ENCODE assay signal across 30 mouse cellular contexts in the genomic region with DNA sequence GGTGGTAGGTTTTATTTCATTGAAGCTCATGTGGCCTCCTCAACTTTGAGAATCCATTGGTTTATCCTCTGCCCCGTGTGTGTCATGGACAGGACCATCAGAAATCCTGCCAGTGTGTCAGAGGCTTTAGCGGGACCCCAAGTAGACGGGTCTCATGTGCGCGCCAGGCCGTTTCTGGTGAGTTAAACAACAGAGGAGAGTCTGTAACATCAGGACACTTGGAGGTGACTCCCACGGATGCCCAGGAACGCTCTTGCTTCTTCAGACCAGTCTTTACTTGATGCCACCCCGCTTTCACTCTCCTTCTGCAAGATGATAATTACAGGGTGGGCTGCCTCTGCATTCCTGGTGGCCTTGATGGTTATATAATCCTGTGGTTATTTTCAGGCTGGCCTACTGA. TPM values are rescaled to one million over a fixed set of nuclear protein-coding genes. Genes with fewer than 3 reads are reported as not detected.
DNase-seq lines count a peak whose midpoint lies in the region; ATAC-seq and TF ChIP-seq lines count a peak whose summit lies in the region.
"Had no signal": no experiment of that assay in that cellular context is flagged by ENCODE, and none has a peak within 500 bp of the region (broad histone marks: within the 10 kb centered on the region; RNA-seq: fewer than 3 reads in every experiment).

No protein-coding gene starts in this region.

- no peak overlapping the region for H3K9ac ChIP-seq in liver, postnatal 0 days (replicated peaks)
- no peak overlapping the region for H3K9ac ChIP-seq in liver, embryonic 11.5 days (ENCODE audit: low read depth, low read length)
- H3K9ac ChIP-seq: embryonic facial prominence, embryonic 13.5 days; forebrain, embryonic 12.5 days; forebrain, embryonic 15.5 days; hindbrain, embryonic 13.5 days; intestine, embryonic 15.5 days had no signal

- no peak overlapping the region for H3K4me2 ChIP-seq in liver, postnatal 0 days (ENCODE audit: low read depth, low read length)
- H3K4me2 ChIP-seq in liver, embryonic 11.5 days = no peak overlapping the region
- H3K4me2 ChIP-seq: embryonic facial prominence, embryonic 13.5 days; forebrain, embryonic 12.5 days; forebrain, embryonic 15.5 days; heart, embryonic 11.5 days; hindbrain, embryonic 13.5 days; intestine, embryonic 15.5 days had no signal

- H3K4me3 ChIP-seq in liver, postnatal 0 days (ENCODE audit: low read depth, low read length) = no peak overlapping the region
- H3K4me3 ChIP-seq in liver, embryonic 11.5 days (ENCODE audit: low read depth, low read length) = no peak overlapping the region
- H3K4me3 ChIP-seq: embryonic facial prominence, embryonic 13.5 days; forebrain, embryonic 12.5 days; forebrain, embryonic 15.5 days; heart, adult 2 months; hindbrain, embryonic 10.5 days; hindbrain, embryonic 13.5 days; intestine, embryonic 15.5 days had no signal

- TF ChIP-seq CTCF in liver, postnatal 0 days (IDR thresholded peaks at IDR 0.05; ENCODE audit: low read depth) = no peak

- no peak for ATAC-seq in liver, postnatal 0 days
- no peak for ATAC-seq in liver, embryonic 11.5 days (replicated peaks; ENCODE audit: low FRiP score)
- ATAC-seq: forebrain, embryonic 15.5 days; hindbrain, embryonic 16.5 days; intestine, embryonic 15.5 days; Patski had no signal

- DNase-seq in cerebellum, adult 9-11 months = peak; percentile 0
- DNase-seq in cerebellum, adult 11-12 months = no peak
- peak; percentile 84 for DNase-seq in heart, adult 11 months
- DNase-seq in heart, postnatal 14 days = no peak
- peak; percentile 7 for DNase-seq in liver, postnatal 0 days
- no peak for DNase-seq in liver, embryonic 11.5 days (ENCODE audit: low spot score)
- peak; percentile 1 for DNase-seq in urinary bladder, postnatal 14 days (ENCODE audit: low spot score)
- DNase-seq in urinary bladder, adult 18-20 months (ENCODE audit: low spot score in 2 of 2) = no peak
- DNase-seq: adrenal gland, adult 2 months; adrenal gland, postnatal 25 days; B cell, adult 2 months; cerebellum, adult 9-10 months; gastrocnemius, postnatal 25 days; kidney, adult 11 months had no signal

- no peaks in the 10 kb centered on the region for H3K4me1 ChIP-seq in liver, postnatal 0 days (ENCODE audit: insufficient read depth)
- 0 out of 2 replicates have a peak, but pooled peaks cover 4% of the 10 kb centered on the region for H3K4me1 ChIP-seq in liver, embryonic 11.5 days (replicated peaks; ENCODE audit: control insufficient read depth, insufficient read depth, low read length)
- H3K4me1 ChIP-seq: forebrain, embryonic 15.5 days; hindbrain, embryonic 13.5 days; intestine, embryonic 15.5 days had no signal

- intact Hi-C loops in heart, postnatal 14 days (cut with DNase I) = no loop called here

- H3K27ac ChIP-seq in liver, postnatal 0 days (ENCODE audit: low read depth) = no peak overlapping the region
- no peak overlapping the region for H3K27ac ChIP-seq in liver, embryonic 11.5 days (ENCODE audit: low read depth, low read length)
- H3K27ac ChIP-seq: forebrain, embryonic 12.5 days; forebrain, embryonic 15.5 days; heart, adult 2 months; hindbrain, embryonic 10.5 days; hindbrain, embryonic 13.5 days; intestine, embryonic 15.5 days had no signal

- no peak for TF ChIP-seq EP300 in liver, postnatal 0 days (IDR thresholded peaks at IDR 0.05; ENCODE audit: low read depth)

- no peaks in the 10 kb centered on the region for H3K9me3 ChIP-seq in liver, postnatal 0 days (ENCODE audit: low read length)
- no peaks in the 10 kb centered on the region for H3K9me3 ChIP-seq in liver, embryonic 11.5 days (ENCODE audit: control insufficient read depth, low read length)
- H3K9me3 ChIP-seq: embryonic facial prominence, embryonic 13.5 days; forebrain, embryonic 12.5 days; forebrain, embryonic 15.5 days; G1E; hindbrain, embryonic 10.5 days; hindbrain, embryonic 13.5 days; intestine, embryonic 15.5 days had no signal

- peaks cover 96% of the 10 kb centered on the region for H3K36me3 ChIP-seq in liver, postnatal 0 days (replicated peaks; ENCODE audit: insufficient read depth, low read length)
- peaks cover 72% of the 10 kb centered on the region for H3K36me3 ChIP-seq in liver, embryonic 11.5 days (ENCODE audit: control insufficient read depth, insufficient read depth, low read length)

- H3K27me3 ChIP-seq in liver, postnatal 0 days (ENCODE audit: insufficient read depth, low read length) = no peaks in the 10 kb centered on the region
- H3K27me3 ChIP-seq in liver, embryonic 11.5 days (replicated peaks; ENCODE audit: control insufficient read depth, insufficient read depth, low read length) = no peaks in the 10 kb centered on the region
- H3K27me3 ChIP-seq: CH12.LX; embryonic facial prominence, embryonic 13.5 days; forebrain, embryonic 15.5 days; hindbrain, embryonic 13.5 days; intestine, embryonic 15.5 days; Patski had no signal

- 90% methylated on average over 9 of the region's 9 CpGs for WGBS in liver, postnatal 0 days (ENCODE audit: insufficient replicate concordance)
- 95% methylated on average over 9 of the region's 9 CpGs for whole genome bisulfite sequencing in liver, embryonic 11.5 days

RNA-seq across cellular contexts. Expression of a gene that starts 19.4 kb away (rescaled TPM):
- total RNA-seq in heart, postnatal 14 days (2021) = 10 to 100 TPM; 83.0 to 91.0 TPM
- polyA plus RNA-seq in liver, postnatal 0 days (2015; fragmentation: Nextera tagmentation; extraction: Ambion mirVana) = 136 and 144 TPM in 2 replicates
- 215 and 216 TPM in 2 replicates for polyA plus RNA-seq in liver, embryonic 11.5 days (2014; fragmentation: Nextera tagmentation; extraction: Ambion mirVana)

RNA-seq across cellular contexts. Expression of a gene that starts 40.4 kb away (rescaled TPM):
- total RNA-seq in heart, postnatal 14 days (2021) = not detected
- not detected in 2 replicates for polyA plus RNA-seq in liver, postnatal 0 days (2015; fragmentation: Nextera tagmentation; extraction: Ambion mirVana)
- not detected in 2 replicates for polyA plus RNA-seq in liver, embryonic 11.5 days (2014; fragmentation: Nextera tagmentation; extraction: Ambion mirVana)
- total RNA-seq: adrenal gland, adult 2 months; adrenal gland, postnatal 25 days; CH12.LX; common myeloid progenitor, adult 5-6 weeks; G1E; gastrocnemius, adult 8-10 months; gastrocnemius, postnatal 25 days; heart, adult 2 months had no signal
- polyA plus RNA-seq: adrenal gland, adult 2 months; embryonic facial prominence, embryonic 13.5 days; forebrain, embryonic 15.5 days; G1E; heart, embryonic 11.5 days; heart, embryonic 14.5 days; heart, postnatal 0 days; hindbrain, embryonic 10.5 days; hindbrain, embryonic 13.5 days; hindbrain, embryonic 16.5 days; intestine, embryonic 15.5 days had no signal

Comparison
In these comparisons a context has a peak if more than half of its experiments do, and no peak if none do; other contexts are left out.
1. DNase-seq: peak in cerebellum, adult 9-11 months (single experiment), heart, adult 11 months (single experiment), liver, postnatal 0 days (single experiment) and urinary bladder, postnatal 14 days (single experiment); none in cerebellum, adult 11-12 months (single experiment), heart, postnatal 14 days (0 of 2), liver, embryonic 11.5 days (single experiment) and urinary bladder, adult 18-20 months (0 of 2).